Mouse (Mus musculus) left cerebral cortex, postnatal 10 days (tissue): Measurements from ENCODE around the gene Agpat1. TPM values are rescaled to one million over a fixed set of nuclear protein-coding genes. Genes with fewer than 3 reads are reported as not detected.

Source experiments
- DNase-seq, 2 experiments: peaks; one replicate each; pipeline ENCODE4 v3.0.0; 2021 to 2022; ENCODE audit warnings: low spot score in 2 of 2, mixed read lengths in 1 of 2; ENCODE audit errors: extremely low spot score in 1 of 2
- intact Hi-C: fragments of 180-260 bp; cut with DNase I; formaldehyde crosslinking; loops from one replicate; pipeline ENCODE4 v1.15.1; 2025
- total RNA-seq, 2 experiments: library from RNA; stranded (reverse); gene quantifications; 2 replicates each; pipeline ENCODE4 v1.2.3; 2021

Gene Agpat1
- total RNA-seq, 2 experiments from 2014 or later: 180 to 182 TPM

DNA sequence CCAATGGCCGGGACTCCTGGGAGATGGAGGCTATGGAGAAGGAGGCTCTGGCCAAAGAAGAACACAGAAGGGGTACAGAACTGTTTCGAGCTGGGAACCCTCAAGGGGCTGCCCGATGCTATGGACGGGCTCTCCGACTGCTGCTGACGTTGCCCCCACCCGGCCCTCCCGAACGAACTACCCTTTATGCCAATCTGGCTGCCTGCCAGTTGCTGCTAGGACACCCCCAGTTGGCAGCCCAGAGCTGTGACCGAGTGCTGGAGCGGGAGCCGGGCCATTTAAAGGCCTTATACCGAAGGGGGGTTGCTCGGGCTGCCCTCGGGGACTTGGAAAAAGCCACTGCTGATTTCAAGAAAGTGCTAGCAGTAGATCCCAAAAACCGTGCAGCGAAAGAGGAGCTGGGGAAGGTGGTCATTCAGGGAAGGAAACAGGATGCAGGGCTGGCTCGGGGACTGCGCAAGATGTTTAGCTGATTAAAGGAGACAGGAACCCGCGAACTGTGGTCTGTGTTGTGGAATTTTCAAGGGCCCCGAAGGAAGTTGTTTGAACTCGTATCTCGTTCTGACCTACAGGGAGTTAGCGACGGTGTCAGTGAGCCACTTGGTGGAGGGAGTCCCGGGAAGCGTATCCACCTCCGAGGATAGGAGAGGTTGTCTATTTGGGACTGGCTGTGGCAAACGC, 41.9 kb downstream of the Agpat1 start:
- no peak for DNase-seq
- intact Hi-C loops: no loop called here

DNA sequence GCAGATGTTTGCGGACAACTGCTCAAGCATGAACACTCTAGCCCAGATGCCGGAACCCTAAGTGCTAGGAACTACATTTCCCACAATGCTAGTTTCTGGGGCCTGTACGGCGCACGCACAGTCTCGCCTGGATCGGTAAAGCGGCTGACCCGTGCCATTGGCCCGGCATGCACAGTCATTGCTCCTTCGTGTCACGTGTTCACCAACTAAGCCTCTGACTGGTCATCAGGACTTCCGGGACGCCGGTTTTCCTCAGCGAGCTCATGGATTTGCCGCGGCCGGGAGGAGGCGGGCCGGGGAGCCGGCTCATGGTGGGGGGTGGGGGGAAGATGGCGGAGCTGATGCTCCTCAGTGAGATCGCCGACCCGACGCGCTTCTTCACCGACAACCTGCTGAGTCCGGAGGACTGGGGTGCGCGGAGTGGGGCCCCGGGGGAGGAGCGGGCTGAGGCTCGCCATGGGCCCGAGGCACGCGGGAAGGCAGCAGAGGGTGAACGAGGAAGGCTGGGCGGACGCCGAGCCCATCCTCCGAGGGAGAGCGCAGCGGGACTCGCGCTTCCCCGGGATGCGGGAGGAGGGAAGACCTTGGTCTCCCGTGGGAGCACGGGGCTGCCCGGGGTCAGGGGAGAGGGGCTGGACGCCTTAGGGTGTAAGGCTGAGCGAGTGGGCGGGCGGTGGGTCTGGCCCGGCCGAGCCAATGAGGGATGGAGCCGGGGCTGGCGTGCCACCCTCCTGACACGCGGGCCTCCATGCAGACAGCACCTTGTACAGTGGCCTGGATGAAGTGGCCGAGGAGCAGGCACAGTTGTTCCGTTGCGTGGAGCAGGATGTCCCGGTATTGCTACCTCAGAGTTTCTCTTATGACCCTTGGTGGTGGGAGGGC, 43.1 kb downstream of the Agpat1 start, which contains the start of gene Atf6b:
Atf6b (plus strand) TSS at position 241 of the 882 bp plus-strand sequence.
- intact Hi-C loops: no loop called here
- DNase-seq: peak; percentile 97 to 99

DNA sequence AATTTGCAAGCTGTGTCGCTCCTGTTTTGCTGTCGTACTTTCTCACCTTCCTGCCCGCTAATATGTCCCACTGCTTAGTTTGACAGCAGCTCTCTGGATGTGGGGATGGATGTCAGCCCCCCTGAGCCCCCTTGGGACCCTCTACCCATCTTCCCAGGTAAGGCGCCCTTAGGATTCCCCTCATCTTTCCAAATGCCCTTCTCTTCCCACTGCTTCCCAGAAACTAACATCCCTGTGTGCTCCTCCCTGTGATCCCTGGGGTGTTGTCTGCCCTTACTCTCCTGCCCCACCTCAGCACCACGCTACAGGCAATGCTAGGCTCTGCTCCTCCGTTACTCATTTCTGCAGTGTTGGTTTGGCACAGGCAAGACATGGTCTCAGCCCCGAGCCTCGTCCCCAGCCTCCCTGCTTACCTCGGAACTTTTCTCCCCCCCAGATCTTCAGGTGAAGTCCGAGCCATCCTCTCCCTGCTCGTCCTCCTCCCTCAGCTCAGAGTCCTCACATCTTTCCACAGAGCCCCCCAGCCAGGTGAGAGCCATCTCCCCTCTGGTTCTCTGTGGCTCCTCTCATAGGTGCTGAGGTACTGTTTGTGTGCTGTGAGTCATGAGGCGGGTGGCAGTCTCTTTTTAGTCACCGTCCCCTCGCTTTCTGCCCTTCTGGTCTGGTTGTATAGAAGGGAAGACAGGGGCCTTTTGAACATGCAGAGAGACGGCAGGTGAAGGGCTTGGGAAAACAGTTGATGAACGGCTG, 44.3 kb downstream of the Agpat1 start:
- no peak for DNase-seq
- intact Hi-C loops: no loop called here

- DNase-seq: peak in 1 of 2 experiments; percentile 37
- intact Hi-C loops: no loop called here
Measured at GRCm38 (mm10) chr17:34649106-34649864, 45.2 kb downstream of the Agpat1 start.

GRCm38 (mm10) chr17:34650781-34651180, 46.7 kb downstream of the Agpat1 start:
- peak in 1 of 2 experiments; percentile 26 for DNase-seq
- intact Hi-C loops: loop anchor here (5.0 kb wide), 2 partner anchors 62 to 187 kb away; partner anchors contain the start of genes Dxo and Stk19

DNA sequence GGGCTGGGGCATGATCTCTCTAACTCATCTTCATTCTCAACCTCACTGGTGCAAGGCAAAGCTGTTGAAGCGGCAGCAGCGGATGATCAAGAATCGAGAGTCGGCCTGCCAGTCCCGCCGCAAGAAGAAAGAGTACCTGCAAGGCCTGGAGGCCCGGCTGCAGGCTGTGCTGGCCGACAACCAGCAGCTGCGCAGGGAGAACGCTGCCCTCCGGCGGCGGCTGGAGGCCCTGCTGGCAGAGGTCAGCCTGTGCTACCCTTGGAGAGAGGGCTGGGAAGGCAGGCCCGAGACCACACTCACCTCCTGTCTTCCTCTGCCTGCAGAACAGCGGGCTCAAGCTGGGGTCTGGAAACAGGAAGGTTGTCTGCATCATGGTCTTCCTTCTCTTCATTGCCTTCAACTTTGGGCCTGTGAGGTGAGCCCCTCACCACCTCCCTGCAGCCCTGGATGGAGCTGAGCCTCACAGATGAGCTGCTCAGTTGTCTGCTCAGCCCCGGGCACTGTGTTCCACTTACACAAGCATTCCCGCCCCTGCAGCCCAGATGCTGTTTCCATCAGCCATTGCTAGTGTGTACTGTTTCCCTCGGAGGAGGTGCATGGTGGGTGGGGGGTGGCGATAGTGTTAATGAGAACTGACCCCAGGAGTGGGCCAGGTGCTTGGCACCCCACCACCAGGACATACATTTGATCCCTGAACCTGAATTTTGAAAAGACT, 47.6 kb downstream of the Agpat1 start:
- peak in 1 of 2 experiments; percentile 74 for DNase-seq
- intact Hi-C loops: loop anchor here (5.0 kb wide), 2 partner anchors 61 to 186 kb away; partner anchors contain the start of genes Dxo and Stk19

DNA sequence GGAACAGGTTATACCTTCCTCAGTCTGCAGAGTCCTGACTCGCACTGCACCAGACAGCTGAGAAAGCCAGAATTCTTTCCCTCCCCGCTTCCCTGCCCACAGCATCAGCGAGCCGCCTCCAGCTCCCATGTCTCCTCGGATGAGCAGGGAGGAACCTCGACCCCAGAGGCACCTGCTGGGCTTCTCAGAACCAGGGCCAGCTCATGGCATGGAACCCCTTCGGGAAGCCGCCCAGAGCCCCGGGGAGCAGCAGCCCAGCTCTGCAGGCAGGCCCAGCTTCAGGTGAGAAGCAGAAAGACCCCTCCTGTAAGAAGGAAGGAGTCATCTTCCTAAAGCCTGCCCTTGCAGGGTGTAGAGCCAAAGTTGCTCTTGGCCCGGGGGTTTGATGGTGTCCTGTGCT, 48.5 kb downstream of the Agpat1 start:
- DNase-seq: peak in 1 of 2 experiments; percentile 37
- intact Hi-C loops: loop anchor here (5.0 kb wide), 2 partner anchors 60 to 185 kb away; partner anchors contain the start of genes Dxo and Stk19

DNA sequence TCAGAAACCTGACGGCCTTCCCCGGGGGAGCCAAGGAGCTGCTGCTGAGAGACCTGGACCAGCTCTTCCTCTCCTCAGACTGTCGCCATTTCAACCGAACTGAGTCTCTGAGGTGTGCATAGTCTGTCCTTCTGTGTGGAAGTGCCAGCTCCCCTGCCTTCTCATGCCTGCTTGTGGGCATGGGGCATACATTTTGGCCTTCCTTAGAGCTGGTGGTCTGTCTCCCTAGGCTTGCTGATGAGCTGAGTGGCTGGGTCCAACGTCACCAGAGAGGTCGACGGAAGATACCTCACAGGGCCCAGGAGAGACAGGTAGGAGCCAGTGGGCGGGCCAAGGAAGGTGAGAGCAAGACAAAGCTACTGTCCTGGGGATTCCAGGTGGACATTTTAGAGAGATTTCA, 48.9 kb downstream of the Agpat1 start:
- intact Hi-C loops: loop anchor here (5.0 kb wide), 2 partner anchors 59 to 184 kb away; partner anchors contain the start of genes Dxo and Stk19
- DNase-seq: peak in 1 of 2 experiments; percentile 24

GRCm38 (mm10) chr17:34653746-34654285, 49.8 kb downstream of the Agpat1 start:
- intact Hi-C loops: loop anchor here (5.0 kb wide), 2 partner anchors 58 to 183 kb away; partner anchors contain the start of genes Dxo and Stk19

GRCm38 (mm10) chr17:34654392-34654791, 50.3 kb downstream of the Agpat1 start:
- DNase-seq: peak in 1 of 2 experiments; percentile 70
- intact Hi-C loops: loop anchor here (5.0 kb wide), 2 partner anchors 58 to 183 kb away; partner anchors contain the start of genes Dxo and Stk19

More at GRCm38 (mm10) chr17:34653746-34654285, 49.8 kb downstream of the Agpat1 start:
- peak in 1 of 2 experiments; percentile 70 for DNase-seq

DNA sequence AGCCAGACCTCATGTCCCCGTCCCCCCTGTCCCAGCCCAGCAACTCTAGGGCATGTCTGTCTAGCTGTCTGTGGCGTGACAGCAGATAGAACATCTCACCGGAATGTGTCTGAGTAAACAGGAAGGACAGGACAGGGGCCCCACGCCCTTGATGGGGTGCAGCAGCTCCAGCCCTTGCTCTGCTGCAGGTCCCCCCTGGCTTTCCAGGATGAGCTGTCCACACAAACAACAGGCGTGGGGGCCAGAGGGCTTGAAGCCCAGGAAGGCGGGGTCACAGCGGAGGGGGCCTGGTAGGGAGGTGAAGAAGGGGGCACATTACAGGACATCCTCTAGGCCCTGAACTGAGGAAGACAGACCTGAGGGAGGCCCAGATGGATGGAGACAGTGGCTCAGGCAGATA, 51.1 kb downstream of the Agpat1 start:
- intact Hi-C loops: no loop called here
- DNase-seq: no peak

DNA sequence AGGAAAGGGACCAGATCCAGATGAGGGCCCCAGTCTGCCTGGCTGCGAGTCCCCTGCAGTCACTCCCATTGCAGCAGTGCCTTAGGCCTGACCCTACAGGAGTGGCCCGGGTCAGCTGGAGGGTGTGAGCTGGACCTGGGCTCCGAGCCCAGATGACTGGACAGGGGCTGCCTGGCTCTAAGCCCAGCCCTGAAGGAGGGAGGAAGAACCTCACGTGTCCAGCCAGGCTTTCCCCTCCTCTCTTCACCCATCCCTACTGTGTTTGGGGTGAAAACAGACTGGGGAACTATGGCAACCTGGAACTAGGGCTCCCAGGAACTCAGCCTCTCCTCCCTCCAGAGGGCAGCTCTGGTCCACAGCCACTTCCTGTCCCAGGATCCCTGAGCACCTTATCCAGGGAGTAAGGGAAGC, 51.5 kb downstream of the Agpat1 start:
- peak in 1 of 2 experiments; percentile 91 for DNase-seq
- intact Hi-C loops: no loop called here

- intact Hi-C loops: no loop called here
- DNase-seq: no peak
Measured at GRCm38 (mm10) chr17:34656666-34657065, 52.6 kb downstream of the Agpat1 start.

GRCm38 (mm10) chr17:34657271-34657670, 53.2 kb downstream of the Agpat1 start:
- no peak for DNase-seq
- intact Hi-C loops: no loop called here

GRCm38 (mm10) chr17:34658145-34658544, 54.1 kb downstream of the Agpat1 start:
- intact Hi-C loops: no loop called here
- DNase-seq: no peak

DNA sequence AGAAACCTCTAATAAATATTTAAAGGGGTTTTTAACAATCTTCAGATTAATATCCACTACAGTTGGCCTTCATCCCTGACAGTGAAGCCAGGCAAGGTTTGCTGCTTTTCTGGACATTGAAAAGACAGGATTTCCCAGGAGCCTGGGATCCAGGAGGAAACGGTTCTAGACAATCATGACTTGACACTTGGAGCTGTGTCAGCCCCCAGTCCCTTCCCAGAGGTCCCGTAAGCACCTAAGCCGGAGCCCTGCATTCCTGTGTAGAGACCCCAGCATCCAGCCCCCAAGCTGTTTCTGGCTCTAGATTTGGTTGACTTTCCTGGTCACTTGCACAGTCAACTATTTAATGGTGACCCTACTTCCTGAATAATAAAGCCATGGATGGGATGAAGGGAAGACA, 54.5 kb downstream of the Agpat1 start:
- intact Hi-C loops: no loop called here
- no peak for DNase-seq
